ENCODE assay signal across 8 mouse cellular contexts in genomic region chr8:119224547-119224946, GRCm38 (mm10).
DNase-seq lines count a peak whose midpoint lies in the region; ATAC-seq lines count a peak whose summit lies in the region.

No protein-coding gene starts in this region.

- no peaks in the 10 kb centered on the region for H3K27me3 ChIP-seq in intestine, embryonic 14.5 days (replicated peaks; ENCODE audit: control insufficient read depth, insufficient read depth, low read length)
- H3K27me3 ChIP-seq in intestine, embryonic 16.5 days (replicated peaks; ENCODE audit: control insufficient read depth, insufficient read depth, low read length), result no peaks in the 10 kb centered on the region

- 6% methylated on average over 1 of the region's 1 CpGs for WGBS in intestine, embryonic 14.5 days
- 3% methylated on average over 1 of the region's 1 CpGs for WGBS in intestine, embryonic 16.5 days

- intact Hi-C loops in heart, postnatal 36 days (cut with DNase I), result loop anchor here (1.0 to 5.0 kb wide), 2 partner anchors 73 to 158 kb away; no protein-coding TSS in a partner anchor

- no peak for ATAC-seq in intestine, embryonic 14.5 days (replicated peaks; ENCODE audit: low FRiP score, low TSS enrichment, low read depth)
- no peak for ATAC-seq in intestine, embryonic 16.5 days
- no peak for ATAC-seq in megakaryocyte-erythroid progenitor cell, adult 5-6 weeks (replicated peaks; ENCODE audit: low FRiP score, low TSS enrichment, poor library complexity, severe bottlenecking)

- H3K4me2 ChIP-seq in intestine, embryonic 14.5 days (ENCODE audit: low read length), result no peak overlapping the region
- H3K4me2 ChIP-seq in intestine, embryonic 16.5 days (ENCODE audit: low read depth, low read length), result no peak overlapping the region

- no peak overlapping the region for H3K9ac ChIP-seq in intestine, embryonic 14.5 days (ENCODE audit: low read length)
- H3K9ac ChIP-seq in intestine, embryonic 16.5 days (ENCODE audit: low read depth, low read length), result no peak overlapping the region

- no peak overlapping the region for H3K4me3 ChIP-seq in intestine, embryonic 14.5 days (ENCODE audit: low read depth, low read length)
- H3K4me3 ChIP-seq in intestine, embryonic 16.5 days (ENCODE audit: low read length), result no peak overlapping the region

- H3K9me3 ChIP-seq in intestine, embryonic 14.5 days (ENCODE audit: control insufficient read depth, low read length), result no peaks in the 10 kb centered on the region
- no peaks in the 10 kb centered on the region for H3K9me3 ChIP-seq in intestine, embryonic 16.5 days (ENCODE audit: control insufficient read depth, low read length)

- DNase-seq in intestine, embryonic 14.5 days (ENCODE audit: low spot score), result peak; percentile 72
- peak; percentile 36 for DNase-seq in urinary bladder, postnatal 25 days (ENCODE audit: low spot score)
- DNase-seq in urinary bladder, postnatal 10 days (ENCODE audit: low spot score), result no peak
- DNase-seq in c-Kit-positive CD71-negative TER-119-negative erythroid progenitor cells, embryonic 14.5 days (ENCODE audit: low read depth), result peak; percentile 18
- DNase-seq in heart, postnatal 36 days, result peak; percentile 59 to 72
- peak; percentile 24 for DNase-seq in mesoderm, embryonic 11.5 days (ENCODE audit: low read depth, low spot score)

- H3K27ac ChIP-seq in intestine, embryonic 14.5 days (ENCODE audit: low read depth), result no peak overlapping the region
- H3K27ac ChIP-seq in intestine, embryonic 16.5 days (ENCODE audit: low read length), result no peak overlapping the region

- no peaks in the 10 kb centered on the region for H3K4me1 ChIP-seq in intestine, embryonic 14.5 days (replicated peaks; ENCODE audit: control insufficient read depth, insufficient read depth, low read length)
- H3K4me1 ChIP-seq in intestine, embryonic 16.5 days (ENCODE audit: control insufficient read depth, insufficient read depth, low read length), result no peaks in the 10 kb centered on the region

- no peaks in the 10 kb centered on the region for H3K36me3 ChIP-seq in intestine, embryonic 14.5 days (ENCODE audit: control insufficient read depth, insufficient read depth, low read length)
- H3K36me3 ChIP-seq in intestine, embryonic 16.5 days (ENCODE audit: control insufficient read depth, insufficient read depth, low read length), result no peaks in the 10 kb centered on the region
